Mouse (Mus musculus) heart, adult 2 months (tissue): ENCODE results near the gene Syn3. TPM values are rescaled to one million over a fixed set of nuclear protein-coding genes. Genes with fewer than 3 reads are reported as not detected.

Experiments used
- DNase-seq, 2 experiments: peaks; one replicate each; pipeline ENCODE4 v3.0.0; 2021
- H3K27ac ChIP-seq: fragments of 200-600 bp; 2 replicates; pipeline ENCODE4 v1.8.1; 2022
- H3K27me3 ChIP-seq: fragments of 200-500 bp; 2 replicates; pipeline ENCODE4 v1.6.1; 2012; ENCODE audit warnings: mild to moderate bottlenecking, low read length, inconsistent platforms, mixed read lengths; ENCODE audit not compliant: control insufficient read depth, insufficient read depth
- H3K36me3 ChIP-seq: fragments of 200-500 bp; 2 replicates; pipeline ENCODE4 v1.6.1; 2012; ENCODE audit warnings: low read length, inconsistent platforms; ENCODE audit not compliant: control insufficient read depth, insufficient read depth
- H3K4me1 ChIP-seq: fragments of 200-500 bp; 2 replicates; pipeline ENCODE4 v1.6.1; 2011; ENCODE audit warnings: low read length; ENCODE audit not compliant: control insufficient read depth, insufficient read depth
- H3K4me3 ChIP-seq: fragments of 200-600 bp; 2 replicates; pipeline ENCODE4 v1.8.1; 2022
- H3K79me2 ChIP-seq: fragments of 200-500 bp; replicated peaks from 2 replicates; pipeline ENCODE4 v1.6.1; 2012; ENCODE audit warnings: mild to moderate bottlenecking, inconsistent platforms, low read length, moderate library complexity, mixed read lengths; ENCODE audit not compliant: control insufficient read depth, insufficient read depth
- H3K9ac ChIP-seq: fragments of 200-500 bp; 2 replicates; pipeline ENCODE4 v1.6.1; 2012; ENCODE audit warnings: low read depth, mild to moderate bottlenecking, control low read depth, inconsistent platforms, low read length, mixed read lengths
- CTCF ChIP-seq: fragments of 200-600 bp; IDR thresholded peaks from 2 replicates; pipeline ENCODE4 v1.8.1; 2022; ENCODE audit warnings: antibody characterized with exemption, mild to moderate bottlenecking, moderate library complexity
- EP300 ChIP-seq: fragments of 200-500 bp; IDR thresholded peaks from 2 replicates; pipeline ENCODE4 v1.6.1; 2011; ENCODE audit warnings: low read depth, low read length, control low read depth; ENCODE audit not compliant: insufficient read depth
- POLR2A ChIP-seq: fragments of 200-500 bp; IDR thresholded peaks from 2 replicates; pipeline ENCODE4 v1.6.1; 2011; ENCODE audit warnings: mild to moderate bottlenecking, low read depth, low read length, control low read depth; ENCODE audit not compliant: insufficient read depth
- WGBS: fragments of 180-500 bp; shearing (Covaris S2); methylation state at CpG from one replicate; pipeline ENCODE4 v1.1.7; 2018; 5-methylcytosine and 5-hydroxymethylcytosine counted together
- intact Hi-C: fragments of 180-260 bp; cut with DNase I; formaldehyde crosslinking; loops from one replicate; pipeline ENCODE4 v1.15.1; 2025
- polyA plus RNA-seq: library from polyadenylated mRNA; depleted of rRNA; stranded (reverse); fragments of >200 nt; gene quantifications from 2 replicates; pipeline ENCODE4 v1.2.3, GENCODE M21; 2012
- total RNA-seq, 2 experiments: library from RNA; stranded (reverse); gene quantifications; 2 replicates each; pipeline ENCODE4 v1.2.3; 2021

Gene Syn3
- total and polyA plus RNA-seq, 3 experiments: 0.31 to 0.75 (median 0.41) TPM

GRCm38 (mm10) chr10:86457665-86458209 lies 41.0 kb downstream of the Syn3 start:
- peak in 1 of 2 experiments; percentile 36 for DNase-seq
- TF ChIP-seq EP300 (no peak), POLR2A (no peak), CTCF (no peak)
- no peaks in the 10 kb centered on the region for H3K27me3 ChIP-seq
- H3K9ac ChIP-seq: no peak overlapping the region
- intact Hi-C loops: loop anchor here (5.0 kb wide), 1 partner anchor 115 kb away; no protein-coding TSS in a partner anchor
- peaks cover 2% of the 10 kb centered on the region for H3K4me1 ChIP-seq
- no peak overlapping the region for H3K27ac ChIP-seq
- H3K4me3 ChIP-seq: no peak overlapping the region
- no peaks in the 10 kb centered on the region for H3K79me2 ChIP-seq
- no peaks in the 10 kb centered on the region for H3K36me3 ChIP-seq

GRCm38 (mm10) chr10:86457195-86457594 lies 41.5 kb downstream of the Syn3 start:
- WGBS: 46% methylated on average over 4 of the region's 4 CpGs
- Histone ChIP-seq H3K27me3 (no peaks in the 10 kb centered on the region), H3K4me3 (no peak overlapping the region), H3K4me1 (peaks cover 2% of the 10 kb centered on the region), H3K27ac (no peak overlapping the region), H3K36me3 (no peaks in the 10 kb centered on the region), H3K79me2 (no peaks in the 10 kb centered on the region), H3K9ac (no peak overlapping the region)
- TF ChIP-seq POLR2A (no peak), EP300 (no peak), CTCF (no peak)
- intact Hi-C loops: loop anchor here (5.0 kb wide), 1 partner anchor 115 kb away; no protein-coding TSS in a partner anchor
- DNase-seq: no peak

- intact Hi-C loops: loop anchor here (5.0 kb wide), 1 partner anchor 113 kb away; no protein-coding TSS in a partner anchor
- no peak overlapping the region for H3K9ac ChIP-seq
- no peaks in the 10 kb centered on the region for H3K27me3 ChIP-seq
- H3K79me2 ChIP-seq: no peaks in the 10 kb centered on the region
- WGBS: 57% methylated on average over 5 of the region's 5 CpGs
- DNase-seq: peak; percentile 46 to 50
- no peaks in the 10 kb centered on the region for H3K36me3 ChIP-seq
- no peak overlapping the region for H3K4me3 ChIP-seq
- peaks cover 2% of the 10 kb centered on the region for H3K4me1 ChIP-seq
- no peak overlapping the region for H3K27ac ChIP-seq
- TF ChIP-seq EP300: 0 out of 2 replicates have a peak, but pooled peaks have one; percentile 44
- TF ChIP-seq POLR2A: no peak
Measured at GRCm38 (mm10) chr10:86455296-86456055, 43.2 kb downstream of the Syn3 start.

GRCm38 (mm10) chr10:86452326-86452995 lies 46.2 kb downstream of the Syn3 start:
- 40% methylated on average over 6 of the region's 6 CpGs for WGBS
- no peak for DNase-seq

GRCm38 (mm10) chr10:86451294-86451693 lies 47.4 kb downstream of the Syn3 start:
- Histone ChIP-seq H3K27me3 (no peaks in the 10 kb centered on the region), H3K79me2 (no peaks in the 10 kb centered on the region), H3K9ac (no peak overlapping the region), H3K27ac (no peak overlapping the region), H3K4me1 (no peaks in the 10 kb centered on the region), H3K4me3 (no peak overlapping the region), H3K36me3 (no peaks in the 10 kb centered on the region)
- TF ChIP-seq EP300 (no peak), CTCF (no peak), POLR2A (no peak)
- intact Hi-C loops: loop anchor here (5.0 kb wide), 1 partner anchor 94 kb away; no protein-coding TSS in a partner anchor
- 88% methylated on average over 5 of the region's 5 CpGs for WGBS
- no peak for DNase-seq

More at GRCm38 (mm10) chr10:86452326-86452995, 46.2 kb downstream of the Syn3 start:
- Histone ChIP-seq H3K36me3 (no peaks in the 10 kb centered on the region), H3K4me1 (no peaks in the 10 kb centered on the region), H3K27me3 (no peaks in the 10 kb centered on the region), H3K9ac (no peak overlapping the region), H3K4me3 (no peak overlapping the region), H3K27ac (no peak overlapping the region), H3K79me2 (no peaks in the 10 kb centered on the region)
- intact Hi-C loops: loop anchor here (1.0 to 5.0 kb wide), 4 partner anchors 95 to 387 kb away; no protein-coding TSS in a partner anchor
- TF ChIP-seq EP300 (no peak), CTCF (peak; percentile 93)

GRCm38 (mm10) chr10:86446649-86447048 lies 52.0 kb downstream of the Syn3 start:
- no peak overlapping the region for H3K27ac ChIP-seq
- H3K36me3 ChIP-seq: no peaks in the 10 kb centered on the region
- no peak for TF ChIP-seq EP300
- no peak for TF ChIP-seq POLR2A
- no peak for TF ChIP-seq CTCF
- peaks cover 2% of the 10 kb centered on the region; the same call in 1 of the 2 replicates for H3K4me1 ChIP-seq
- H3K27me3 ChIP-seq: no peaks in the 10 kb centered on the region
- H3K79me2 ChIP-seq: no peaks in the 10 kb centered on the region
- intact Hi-C loops: no loop called here
- no peak for DNase-seq
- H3K9ac ChIP-seq: no peak overlapping the region
- H3K4me3 ChIP-seq: no peak overlapping the region
